Mouse (Mus musculus): ENCODE measurements around the gene Foxo3. TPM values are rescaled to one million over a fixed set of nuclear protein-coding genes. Genes with fewer than 3 reads are reported as not detected.

The Foxo3 gene
- total RNA-seq (2015; ENCODE audit: low replicate concordance) (112 and 118 TPM in 2 replicates), total RNA-seq (2017; ENCODE audit: low replicate concordance) (181 and 233 TPM in 2 replicates)

GRCm38 (mm10) chr10:42276507-42277345 lies at the start of gene Foxo3:
Gene Foxo3 (minus strand): TSS chr10:42276755.
- ATAC-seq (replicated peaks; ENCODE audit: low FRiP score, poor library complexity, severe bottlenecking) = peak; percentile 58

GRCm38 (mm10) chr10:42325305-42325704 lies 48.8 kb upstream of the Foxo3 start:
- no peak for ATAC-seq (replicated peaks; ENCODE audit: low FRiP score, poor library complexity, severe bottlenecking)

GRCm38 (mm10) chr10:42323978-42324377 lies 47.4 kb upstream of the Foxo3 start:
- ATAC-seq (replicated peaks; ENCODE audit: low FRiP score, poor library complexity, severe bottlenecking) = no peak

GRCm38 (mm10) chr10:42313222-42313786 lies 36.7 kb upstream of the Foxo3 start:
- no peak for ATAC-seq (replicated peaks; ENCODE audit: low FRiP score, poor library complexity, severe bottlenecking)

- no peak for ATAC-seq (replicated peaks; ENCODE audit: low FRiP score, poor library complexity, severe bottlenecking)
Observed at GRCm38 (mm10) chr10:42312557-42312956, 36.0 kb upstream of the Foxo3 start.

GRCm38 (mm10) chr10:42308687-42308987 lies 32.1 kb upstream of the Foxo3 start:
- ATAC-seq (replicated peaks; ENCODE audit: low FRiP score, poor library complexity, severe bottlenecking) = no peak

- no peak for ATAC-seq (replicated peaks; ENCODE audit: low FRiP score, poor library complexity, severe bottlenecking)
Observed at GRCm38 (mm10) chr10:42307980-42308686, 31.6 kb upstream of the Foxo3 start.

GRCm38 (mm10) chr10:42306422-42306821 lies 29.9 kb upstream of the Foxo3 start:
- ATAC-seq (replicated peaks; ENCODE audit: low FRiP score, poor library complexity, severe bottlenecking) = no peak

GRCm38 (mm10) chr10:42300805-42301204 lies 24.2 kb upstream of the Foxo3 start:
- no peak for ATAC-seq (replicated peaks; ENCODE audit: low FRiP score, poor library complexity, severe bottlenecking)

GRCm38 (mm10) chr10:42299967-42300366 lies 23.4 kb upstream of the Foxo3 start:
- ATAC-seq (replicated peaks; ENCODE audit: low FRiP score, poor library complexity, severe bottlenecking) = no peak

GRCm38 (mm10) chr10:42299426-42299825 lies 22.9 kb upstream of the Foxo3 start:
- no peak for ATAC-seq (replicated peaks; ENCODE audit: low FRiP score, poor library complexity, severe bottlenecking)

GRCm38 (mm10) chr10:42297954-42298353 lies 21.4 kb upstream of the Foxo3 start:
- ATAC-seq (replicated peaks; ENCODE audit: low FRiP score, poor library complexity, severe bottlenecking) = no peak

GRCm38 (mm10) chr10:42297109-42297508 lies 20.6 kb upstream of the Foxo3 start:
- ATAC-seq (replicated peaks; ENCODE audit: low FRiP score, poor library complexity, severe bottlenecking) = no peak

- peak; percentile 33; the same call in 1 of the 2 replicates for ATAC-seq (replicated peaks; ENCODE audit: low FRiP score, poor library complexity, severe bottlenecking)
Observed at GRCm38 (mm10) chr10:42296559-42296958, 20.0 kb upstream of the Foxo3 start.

GRCm38 (mm10) chr10:42295028-42295427 lies 18.5 kb upstream of the Foxo3 start:
- ATAC-seq (replicated peaks; ENCODE audit: low FRiP score, poor library complexity, severe bottlenecking) = peak; percentile 56; the same call in 1 of the 2 replicates

- no peak for ATAC-seq (replicated peaks; ENCODE audit: low FRiP score, poor library complexity, severe bottlenecking)
Observed at GRCm38 (mm10) chr10:42294392-42294791, 17.8 kb upstream of the Foxo3 start.

GRCm38 (mm10) chr10:42293877-42294276 lies 17.3 kb upstream of the Foxo3 start:
- no peak for ATAC-seq (replicated peaks; ENCODE audit: low FRiP score, poor library complexity, severe bottlenecking)

GRCm38 (mm10) chr10:42291360-42291759 lies 14.8 kb upstream of the Foxo3 start:
- ATAC-seq (replicated peaks; ENCODE audit: low FRiP score, poor library complexity, severe bottlenecking) = peak; percentile 68

GRCm38 (mm10) chr10:42287666-42288065 lies 11.1 kb upstream of the Foxo3 start:
- ATAC-seq (replicated peaks; ENCODE audit: low FRiP score, poor library complexity, severe bottlenecking) = no peak

GRCm38 (mm10) chr10:42278307-42278850 lies 1.8 kb upstream of the Foxo3 start:
- no peak for ATAC-seq (replicated peaks; ENCODE audit: low FRiP score, poor library complexity, severe bottlenecking)

Measured in erythroid progenitor cell, adult 5-6 weeks (primary cell).